Mouse (Mus musculus): Measurements from ENCODE around the gene Stra6. TPM values are rescaled to one million over a fixed set of nuclear protein-coding genes. Genes with fewer than 3 reads are reported as not detected.
A peak's percentile ranks its signal among the peaks of the same experiment; 100 is the strongest.

The Stra6 gene
- polyA plus RNA-seq, 1 experiment from 2014 or later = 4.3 TPM

DNA sequence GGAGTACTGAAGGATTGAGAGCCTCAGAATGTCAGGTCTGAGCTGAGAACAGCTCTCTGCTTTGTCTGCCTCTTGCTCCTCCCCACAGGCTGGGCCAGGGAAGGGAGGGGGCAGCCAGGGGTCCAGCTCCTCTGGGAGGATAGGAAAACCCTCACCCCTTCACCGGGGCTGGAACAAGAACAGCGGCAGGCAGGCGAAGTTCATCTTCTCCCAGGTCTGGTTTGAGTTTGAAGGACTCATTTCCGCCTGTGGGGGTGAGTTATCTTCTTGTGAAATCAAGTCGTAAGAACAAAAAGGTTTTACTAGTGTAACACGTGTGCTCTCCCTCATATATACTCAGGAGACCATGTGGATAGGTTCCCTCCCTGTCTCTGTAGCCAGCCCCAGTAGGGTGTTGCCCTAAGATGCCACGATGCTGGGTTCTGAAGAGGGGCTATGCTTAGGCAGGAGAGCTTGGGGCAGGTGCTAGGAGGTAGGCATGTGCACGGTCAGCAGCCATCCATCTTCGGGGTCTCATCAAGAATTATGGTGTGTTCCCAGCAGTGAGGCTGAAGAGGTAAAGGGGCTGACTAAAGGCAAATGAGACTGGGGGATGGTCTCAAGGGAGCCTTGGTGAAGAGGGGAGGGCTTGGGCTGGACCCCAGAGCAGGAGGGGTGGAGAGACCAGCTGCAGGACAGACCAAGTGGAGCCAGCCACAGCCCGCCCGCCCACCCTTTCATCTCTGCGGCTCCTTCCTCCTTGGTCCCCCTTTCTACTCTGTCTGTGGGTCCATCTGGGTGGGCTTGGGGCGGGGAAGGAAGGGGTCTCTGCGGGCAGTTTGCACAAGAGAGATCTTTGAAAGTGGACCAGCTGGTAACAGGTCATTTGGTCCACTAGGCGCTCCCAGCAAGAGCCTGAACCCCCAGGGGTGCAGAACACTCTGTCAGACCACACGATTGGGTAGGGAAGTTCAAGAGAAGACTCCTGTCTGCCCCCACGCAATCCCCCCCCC, 70.6 kb downstream of the Stra6 start:
- no peak for ATAC-seq (ENCODE audit: insufficient number of reproducible peaks, insufficient read depth, low FRiP score, low read depth)
- Histone ChIP-seq H3K9me3 (ENCODE audit: control insufficient read depth, low read depth, low read length) (no peaks in the 10 kb centered on the region), H3K36me3 (ENCODE audit: control insufficient read depth, insufficient read depth, low read length) (no peaks in the 10 kb centered on the region), H3K4me3 (ENCODE audit: low read depth, low read length) (no peak overlapping the region), H3K27me3 (ENCODE audit: control insufficient read depth, insufficient read depth, low read length) (no peaks in the 10 kb centered on the region), H3K27ac (ENCODE audit: low read length) (peak overlapping the region; percentile 44; the same call in 1 of the 2 replicates), H3K4me2 (replicated peaks; ENCODE audit: low read depth, low read length) (peak overlapping the region; percentile 26), H3K4me1 (ENCODE audit: control insufficient read depth, insufficient read depth, low read length) (peaks cover 42% of the 10 kb centered on the region), H3K9ac (replicated peaks; ENCODE audit: low read depth, low read length) (no peak overlapping the region)
- 11% methylated on average over 17 of the region's 17 CpGs for WGBS

DNA sequence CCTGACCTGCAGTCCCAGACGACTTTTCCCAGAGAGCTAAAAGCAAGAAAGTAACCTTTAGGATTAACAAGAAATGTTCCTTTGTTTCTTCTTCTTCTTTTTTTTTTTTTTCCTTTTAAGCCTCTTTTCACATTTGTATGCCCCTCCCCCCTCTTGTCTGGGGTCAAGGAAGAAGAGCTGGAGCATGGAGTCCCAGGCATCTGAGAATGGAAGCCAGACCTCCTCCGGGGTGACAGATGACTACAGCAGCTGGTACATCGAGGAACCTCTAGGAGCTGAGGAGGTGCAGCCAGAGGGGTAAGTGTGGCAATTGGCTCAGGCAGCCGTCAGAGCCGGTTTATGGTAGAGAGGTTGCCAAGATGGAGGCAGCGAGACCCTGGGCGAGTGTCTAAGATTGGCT, 71.3 kb downstream of the Stra6 start:
- no peak overlapping the region for H3K9ac ChIP-seq (replicated peaks; ENCODE audit: low read depth, low read length)
- H3K4me3 ChIP-seq (ENCODE audit: low read depth, low read length) = no peak overlapping the region
- H3K4me2 ChIP-seq (replicated peaks; ENCODE audit: low read depth, low read length) = no peak overlapping the region
- WGBS = 30% methylated on average over 7 of the region's 7 CpGs
- no peaks in the 10 kb centered on the region for H3K36me3 ChIP-seq (ENCODE audit: control insufficient read depth, insufficient read depth, low read length)
- peaks cover 43% of the 10 kb centered on the region for H3K4me1 ChIP-seq (ENCODE audit: control insufficient read depth, insufficient read depth, low read length)
- no peaks in the 10 kb centered on the region for H3K27me3 ChIP-seq (ENCODE audit: control insufficient read depth, insufficient read depth, low read length)
- no peak for ATAC-seq (ENCODE audit: insufficient number of reproducible peaks, insufficient read depth, low FRiP score, low read depth)
- H3K27ac ChIP-seq (ENCODE audit: low read length) = no peak overlapping the region
- no peaks in the 10 kb centered on the region for H3K9me3 ChIP-seq (ENCODE audit: control insufficient read depth, low read depth, low read length)

DNA sequence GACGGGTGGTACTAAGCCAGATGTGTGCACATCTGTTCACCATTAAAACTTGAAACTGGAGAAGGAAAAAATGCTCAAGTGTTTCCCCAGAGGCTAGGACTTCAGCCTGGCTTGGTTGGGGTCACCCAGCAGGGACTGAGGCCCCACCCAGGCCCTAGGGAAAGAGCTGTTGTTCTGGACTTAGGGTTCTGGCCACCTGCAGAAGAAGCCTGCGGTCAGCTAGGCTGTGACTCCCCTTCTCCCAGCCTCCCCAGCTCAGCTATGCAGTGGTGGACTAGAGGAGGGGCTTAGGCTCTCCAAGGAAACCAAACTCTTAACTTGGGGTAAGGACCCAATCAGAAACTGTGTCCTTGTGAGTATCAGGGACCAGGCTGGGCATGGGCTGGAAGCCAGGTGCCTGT, 72.3 kb downstream of the Stra6 start:
- no peak overlapping the region for H3K9ac ChIP-seq (replicated peaks; ENCODE audit: low read depth, low read length)
- H3K4me1 ChIP-seq (ENCODE audit: control insufficient read depth, insufficient read depth, low read length) = peaks cover 49% of the 10 kb centered on the region
- no peaks in the 10 kb centered on the region for H3K27me3 ChIP-seq (ENCODE audit: control insufficient read depth, insufficient read depth, low read length)
- H3K36me3 ChIP-seq (ENCODE audit: control insufficient read depth, insufficient read depth, low read length) = no peaks in the 10 kb centered on the region
- 0 out of 2 replicates have a peak, but pooled peaks have one; percentile 21 for ATAC-seq (ENCODE audit: insufficient number of reproducible peaks, insufficient read depth, low FRiP score, low read depth)
- 21% methylated on average over 2 of the region's 2 CpGs for WGBS
- H3K4me3 ChIP-seq (ENCODE audit: low read depth, low read length) = no peak overlapping the region
- H3K27ac ChIP-seq (ENCODE audit: low read length) = no peak overlapping the region
- 0 out of 2 replicates have a peak overlapping the region, but pooled peaks have one; percentile 13 for H3K4me2 ChIP-seq (replicated peaks; ENCODE audit: low read depth, low read length)
- H3K9me3 ChIP-seq (ENCODE audit: control insufficient read depth, low read depth, low read length) = no peaks in the 10 kb centered on the region

DNA sequence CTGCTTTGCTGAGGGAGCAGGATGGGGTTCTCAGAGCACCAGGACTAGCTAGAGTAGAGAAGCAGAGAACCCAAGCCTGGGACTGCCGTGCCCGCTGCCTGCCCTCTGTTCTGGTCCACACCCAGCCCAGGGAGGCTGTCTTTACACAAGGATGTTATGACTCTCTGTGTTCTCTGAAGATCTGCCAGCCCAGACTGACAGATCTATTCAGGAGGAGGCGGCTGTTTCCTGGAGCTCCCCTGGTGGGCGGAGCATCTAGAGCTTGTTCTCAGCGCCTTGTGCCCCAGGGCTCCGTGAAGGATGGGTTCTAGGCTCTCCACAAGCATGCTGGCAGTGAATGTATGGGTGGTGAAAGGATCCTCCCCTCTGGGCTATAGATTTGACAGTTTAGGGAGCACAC, 76.4 kb downstream of the Stra6 start:
- ATAC-seq (ENCODE audit: insufficient number of reproducible peaks, insufficient read depth, low FRiP score, low read depth) = no peak
- Histone ChIP-seq H3K4me2 (replicated peaks; ENCODE audit: low read depth, low read length) (no peak overlapping the region), H3K27ac (ENCODE audit: low read length) (no peak overlapping the region), H3K9me3 (ENCODE audit: control insufficient read depth, low read depth, low read length) (no peaks in the 10 kb centered on the region), H3K4me3 (ENCODE audit: low read depth, low read length) (no peak overlapping the region), H3K27me3 (ENCODE audit: control insufficient read depth, insufficient read depth, low read length) (no peaks in the 10 kb centered on the region), H3K4me1 (ENCODE audit: control insufficient read depth, insufficient read depth, low read length) (peaks cover 42% of the 10 kb centered on the region), H3K36me3 (ENCODE audit: control insufficient read depth, insufficient read depth, low read length) (no peaks in the 10 kb centered on the region), H3K9ac (replicated peaks; ENCODE audit: low read depth, low read length) (no peak overlapping the region)
- WGBS = 31% methylated on average over 6 of the region's 6 CpGs

DNA sequence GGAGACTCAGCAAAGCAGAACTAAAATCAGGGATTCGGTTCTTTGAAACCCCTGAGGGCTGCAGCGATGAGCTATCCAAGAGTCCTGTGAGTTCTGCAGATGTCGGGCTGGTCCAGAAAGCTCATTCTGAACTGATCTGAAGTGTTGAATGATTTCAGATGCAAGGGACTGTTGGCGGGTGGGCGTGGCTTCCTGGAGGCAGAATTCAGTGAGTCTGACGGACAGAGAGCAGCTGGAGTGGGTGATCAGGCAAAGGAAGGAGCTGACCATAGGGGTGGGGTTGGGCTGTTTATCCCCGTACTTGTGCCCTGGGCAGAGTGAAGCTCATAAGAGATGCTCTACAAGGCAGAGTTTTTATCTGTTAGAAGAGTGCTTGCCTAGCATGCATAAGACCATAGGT, 79.8 kb downstream of the Stra6 start:
- WGBS = 24% methylated on average over 7 of the region's 7 CpGs
- Histone ChIP-seq H3K36me3 (ENCODE audit: control insufficient read depth, insufficient read depth, low read length) (no peaks in the 10 kb centered on the region), H3K27ac (ENCODE audit: low read length) (0 out of 2 replicates have a peak overlapping the region, but pooled peaks have one; percentile 40), H3K4me1 (ENCODE audit: control insufficient read depth, insufficient read depth, low read length) (peaks cover 37% of the 10 kb centered on the region), H3K4me2 (replicated peaks; ENCODE audit: low read depth, low read length) (no peak overlapping the region), H3K9me3 (ENCODE audit: control insufficient read depth, low read depth, low read length) (no peaks in the 10 kb centered on the region), H3K4me3 (ENCODE audit: low read depth, low read length) (no peak overlapping the region), H3K27me3 (ENCODE audit: control insufficient read depth, insufficient read depth, low read length) (no peaks in the 10 kb centered on the region), H3K9ac (replicated peaks; ENCODE audit: low read depth, low read length) (no peak overlapping the region)
- no peak for ATAC-seq (ENCODE audit: insufficient number of reproducible peaks, insufficient read depth, low FRiP score, low read depth)

DNA sequence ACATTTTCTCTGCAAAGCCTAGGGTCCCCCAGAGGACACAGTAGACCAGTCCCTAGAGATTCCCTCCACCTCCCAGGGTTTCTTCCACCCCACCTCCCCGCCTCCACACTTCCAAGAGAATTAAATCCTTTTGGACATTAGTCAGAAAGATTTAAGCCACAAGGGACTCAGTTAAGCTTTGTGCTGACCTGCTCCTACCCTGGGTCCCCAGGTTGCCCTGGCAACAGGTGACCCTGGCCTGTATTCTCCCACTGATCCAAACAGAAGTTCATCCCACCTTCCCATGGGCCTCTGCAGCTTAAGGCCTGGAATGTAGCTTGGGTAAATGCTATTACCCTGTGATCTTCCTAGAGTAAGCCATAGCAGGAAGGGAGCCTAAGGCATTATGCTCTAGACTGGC, 81.1 kb downstream of the Stra6 start:
- ATAC-seq (ENCODE audit: insufficient number of reproducible peaks, insufficient read depth, low FRiP score, low read depth) = no peak
- Histone ChIP-seq H3K4me2 (replicated peaks; ENCODE audit: low read depth, low read length) (no peak overlapping the region), H3K27me3 (ENCODE audit: control insufficient read depth, insufficient read depth, low read length) (no peaks in the 10 kb centered on the region), H3K4me3 (ENCODE audit: low read depth, low read length) (no peak overlapping the region), H3K9ac (replicated peaks; ENCODE audit: low read depth, low read length) (no peak overlapping the region), H3K4me1 (ENCODE audit: control insufficient read depth, insufficient read depth, low read length) (peaks cover 33% of the 10 kb centered on the region), H3K9me3 (ENCODE audit: control insufficient read depth, low read depth, low read length) (no peaks in the 10 kb centered on the region), H3K27ac (ENCODE audit: low read length) (no peak overlapping the region; the same call in 1 of the 2 replicates), H3K36me3 (ENCODE audit: control insufficient read depth, insufficient read depth, low read length) (no peaks in the 10 kb centered on the region)
- WGBS = 65% methylated on average over 1 of the region's 1 CpGs

DNA sequence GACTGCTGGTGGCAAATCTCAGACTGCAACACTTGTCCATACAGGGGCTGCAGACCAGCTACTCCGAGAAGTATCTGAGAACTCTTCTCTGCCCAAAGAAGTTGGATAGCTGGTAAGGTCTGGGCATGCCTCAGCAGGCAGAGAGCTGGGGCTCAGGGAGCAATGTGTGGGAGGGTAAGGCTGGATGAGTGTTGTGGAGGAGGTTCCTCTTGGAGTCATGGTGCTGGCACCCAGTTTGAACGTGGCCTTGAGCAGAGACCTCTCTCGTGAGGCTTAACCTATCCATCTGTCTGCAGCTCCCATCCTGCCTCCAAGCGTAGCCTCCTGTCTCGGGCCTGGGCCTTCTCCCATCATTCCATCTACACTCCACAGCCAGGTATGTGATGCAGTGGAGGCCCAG, 81.8 kb downstream of the Stra6 start:
- Histone ChIP-seq H3K36me3 (ENCODE audit: control insufficient read depth, insufficient read depth, low read length) (no peaks in the 10 kb centered on the region), H3K4me3 (ENCODE audit: low read depth, low read length) (no peak overlapping the region), H3K9me3 (ENCODE audit: control insufficient read depth, low read depth, low read length) (no peaks in the 10 kb centered on the region), H3K27ac (ENCODE audit: low read length) (no peak overlapping the region), H3K9ac (replicated peaks; ENCODE audit: low read depth, low read length) (no peak overlapping the region), H3K4me1 (ENCODE audit: control insufficient read depth, insufficient read depth, low read length) (peaks cover 26% of the 10 kb centered on the region), H3K27me3 (ENCODE audit: control insufficient read depth, insufficient read depth, low read length) (no peaks in the 10 kb centered on the region), H3K4me2 (replicated peaks; ENCODE audit: low read depth, low read length) (no peak overlapping the region)
- 69% methylated on average over 5 of the region's 5 CpGs for WGBS
- no peak for ATAC-seq (ENCODE audit: insufficient number of reproducible peaks, insufficient read depth, low FRiP score, low read depth)

DNA sequence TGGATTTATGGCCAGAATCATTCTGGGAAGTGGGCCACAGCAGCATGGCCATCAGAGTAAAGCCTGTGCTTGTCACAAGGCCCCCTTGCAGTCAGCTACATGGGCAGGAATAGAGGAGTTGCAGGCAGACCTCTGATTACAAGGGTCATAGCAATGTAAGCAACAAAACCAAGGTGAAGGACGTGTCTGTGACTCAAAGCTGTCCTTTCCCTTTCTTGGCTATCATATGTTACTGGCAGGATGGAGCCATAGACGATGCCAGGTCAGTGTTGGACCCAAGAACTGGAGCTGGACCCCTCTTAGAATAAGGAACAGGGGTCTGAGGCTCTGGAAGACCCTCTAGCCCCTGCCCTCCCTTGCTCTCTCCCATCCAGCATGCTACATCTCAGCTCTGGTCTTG, 85.2 kb downstream of the Stra6 start:
- Histone ChIP-seq H3K27me3 (ENCODE audit: control insufficient read depth, insufficient read depth, low read length) (no peaks in the 10 kb centered on the region), H3K9me3 (ENCODE audit: control insufficient read depth, low read depth, low read length) (no peaks in the 10 kb centered on the region), H3K9ac (replicated peaks; ENCODE audit: low read depth, low read length) (no peak overlapping the region), H3K4me3 (ENCODE audit: low read depth, low read length) (no peak overlapping the region), H3K36me3 (ENCODE audit: control insufficient read depth, insufficient read depth, low read length) (no peaks in the 10 kb centered on the region), H3K27ac (ENCODE audit: low read length) (no peak overlapping the region), H3K4me1 (ENCODE audit: control insufficient read depth, insufficient read depth, low read length) (peaks cover 19% of the 10 kb centered on the region; the same call in 1 of the 2 replicates), H3K4me2 (replicated peaks; ENCODE audit: low read depth, low read length) (no peak overlapping the region)
- 60% methylated on average over 2 of the region's 2 CpGs for WGBS
- no peak for ATAC-seq (ENCODE audit: insufficient number of reproducible peaks, insufficient read depth, low FRiP score, low read depth)
